Mouse (Mus musculus): ENCODE results near the gene Calhm4. TPM values are rescaled to one million over a fixed set of nuclear protein-coding genes. Genes with fewer than 3 reads are reported as not detected.

The Calhm4 gene
- polyA plus RNA-seq (2012; ENCODE audit: insufficient read depth, insufficient read length, missing spikeins), result not detected in 2 replicates

GRCm38 (mm10) chr10:34044210-34044609 lies at the start of gene Calhm4:
Gene Calhm4 (minus strand): TSS chr10:34044310.
- TF ChIP-seq POLR2A (IDR thresholded peaks at IDR 0.05; ENCODE audit: borderline replicate concordance, low read depth, low read length) (no peak), CTCF (IDR thresholded peaks at IDR 0.05; ENCODE audit: low read depth, low read length) (no peak)
- no peak within 1 kb of the TSS for H3K4me3 ChIP-seq (ENCODE audit: insufficient read depth, low read length)
- H3K27ac ChIP-seq (ENCODE audit: insufficient read depth, low read depth, low read length), result no peak within 1 kb of the TSS
- H3K4me1 ChIP-seq (ENCODE audit: control insufficient read depth, insufficient read depth, low read length), result 0 out of 2 replicates have a peak, but pooled peaks cover 2% of the 10 kb centered on the region

GRCm38 (mm10) chr10:34091888-34092287 lies 47.8 kb upstream of the Calhm4 start:
- H3K4me3 ChIP-seq (ENCODE audit: insufficient read depth, low read length), result no peak overlapping the region
- no peak for TF ChIP-seq CTCF (IDR thresholded peaks at IDR 0.05; ENCODE audit: low read depth, low read length)
- TF ChIP-seq POLR2A (IDR thresholded peaks at IDR 0.05; ENCODE audit: borderline replicate concordance, low read depth, low read length), result no peak
- H3K27ac ChIP-seq (ENCODE audit: insufficient read depth, low read depth, low read length), result no peak overlapping the region
- H3K4me1 ChIP-seq (ENCODE audit: control insufficient read depth, insufficient read depth, low read length), result peaks cover 12% of the 10 kb centered on the region

- TF ChIP-seq CTCF (IDR thresholded peaks at IDR 0.05; ENCODE audit: low read depth, low read length) (no peak), POLR2A (IDR thresholded peaks at IDR 0.05; ENCODE audit: borderline replicate concordance, low read depth, low read length) (no peak)
- Histone ChIP-seq H3K4me1 (ENCODE audit: control insufficient read depth, insufficient read depth, low read length) (peaks cover 4% of the 10 kb centered on the region), H3K27ac (ENCODE audit: insufficient read depth, low read depth, low read length) (no peak overlapping the region), H3K4me3 (ENCODE audit: insufficient read depth, low read length) (no peak overlapping the region)
Observed at GRCm38 (mm10) chr10:34090481-34090880, 46.4 kb upstream of the Calhm4 start.

GRCm38 (mm10) chr10:34089517-34089916 lies 45.4 kb upstream of the Calhm4 start:
- H3K4me3 ChIP-seq (ENCODE audit: insufficient read depth, low read length), result no peak overlapping the region
- peaks cover 4% of the 10 kb centered on the region for H3K4me1 ChIP-seq (ENCODE audit: control insufficient read depth, insufficient read depth, low read length)
- H3K27ac ChIP-seq (ENCODE audit: insufficient read depth, low read depth, low read length), result no peak overlapping the region
- TF ChIP-seq CTCF (IDR thresholded peaks at IDR 0.05; ENCODE audit: low read depth, low read length) (no peak), POLR2A (IDR thresholded peaks at IDR 0.05; ENCODE audit: borderline replicate concordance, low read depth, low read length) (no peak)

GRCm38 (mm10) chr10:34088515-34088914 lies 44.4 kb upstream of the Calhm4 start:
- TF ChIP-seq CTCF (IDR thresholded peaks at IDR 0.05; ENCODE audit: low read depth, low read length) (no peak), POLR2A (IDR thresholded peaks at IDR 0.05; ENCODE audit: borderline replicate concordance, low read depth, low read length) (no peak)
- H3K4me3 ChIP-seq (ENCODE audit: insufficient read depth, low read length), result no peak overlapping the region
- H3K4me1 ChIP-seq (ENCODE audit: control insufficient read depth, insufficient read depth, low read length), result peaks cover 4% of the 10 kb centered on the region
- H3K27ac ChIP-seq (ENCODE audit: insufficient read depth, low read depth, low read length), result no peak overlapping the region

GRCm38 (mm10) chr10:34086514-34086913 lies 42.4 kb upstream of the Calhm4 start:
- Histone ChIP-seq H3K4me3 (ENCODE audit: insufficient read depth, low read length) (no peak overlapping the region), H3K4me1 (ENCODE audit: control insufficient read depth, insufficient read depth, low read length) (peaks cover 4% of the 10 kb centered on the region), H3K27ac (ENCODE audit: insufficient read depth, low read depth, low read length) (no peak overlapping the region)
- TF ChIP-seq CTCF (IDR thresholded peaks at IDR 0.05; ENCODE audit: low read depth, low read length) (no peak), POLR2A (IDR thresholded peaks at IDR 0.05; ENCODE audit: borderline replicate concordance, low read depth, low read length) (no peak)

GRCm38 (mm10) chr10:34074522-34075200 lies 30.6 kb upstream of the Calhm4 start:
- Histone ChIP-seq H3K4me3 (ENCODE audit: insufficient read depth, low read length) (no peak overlapping the region), H3K27ac (ENCODE audit: insufficient read depth, low read depth, low read length) (no peak overlapping the region), H3K4me1 (ENCODE audit: control insufficient read depth, insufficient read depth, low read length) (0 out of 2 replicates have a peak, but pooled peaks cover 2% of the 10 kb centered on the region)
- TF ChIP-seq POLR2A (IDR thresholded peaks at IDR 0.05; ENCODE audit: borderline replicate concordance, low read depth, low read length) (no peak), CTCF (IDR thresholded peaks at IDR 0.05; ENCODE audit: low read depth, low read length) (no peak)

- TF ChIP-seq POLR2A (IDR thresholded peaks at IDR 0.05; ENCODE audit: borderline replicate concordance, low read depth, low read length), result no peak
- TF ChIP-seq CTCF (IDR thresholded peaks at IDR 0.05; ENCODE audit: low read depth, low read length), result no peak
- H3K4me3 ChIP-seq (ENCODE audit: insufficient read depth, low read length), result no peak overlapping the region
- no peak overlapping the region for H3K27ac ChIP-seq (ENCODE audit: insufficient read depth, low read depth, low read length)
- H3K4me1 ChIP-seq (ENCODE audit: control insufficient read depth, insufficient read depth, low read length), result 0 out of 2 replicates have a peak, but pooled peaks cover 2% of the 10 kb centered on the region
Observed at GRCm38 (mm10) chr10:34071650-34072049, 27.5 kb upstream of the Calhm4 start.

GRCm38 (mm10) chr10:34070999-34071492 lies 26.9 kb upstream of the Calhm4 start:
- no peak overlapping the region for H3K27ac ChIP-seq (ENCODE audit: insufficient read depth, low read depth, low read length)
- 0 out of 2 replicates have a peak, but pooled peaks cover 2% of the 10 kb centered on the region for H3K4me1 ChIP-seq (ENCODE audit: control insufficient read depth, insufficient read depth, low read length)
- H3K4me3 ChIP-seq (ENCODE audit: insufficient read depth, low read length), result no peak overlapping the region
- TF ChIP-seq CTCF (IDR thresholded peaks at IDR 0.05; ENCODE audit: low read depth, low read length) (no peak), POLR2A (IDR thresholded peaks at IDR 0.05; ENCODE audit: borderline replicate concordance, low read depth, low read length) (no peak)

GRCm38 (mm10) chr10:34069606-34070005 lies 25.5 kb upstream of the Calhm4 start:
- H3K4me3 ChIP-seq (ENCODE audit: insufficient read depth, low read length), result no peak overlapping the region
- H3K27ac ChIP-seq (ENCODE audit: insufficient read depth, low read depth, low read length), result no peak overlapping the region
- TF ChIP-seq POLR2A (IDR thresholded peaks at IDR 0.05; ENCODE audit: borderline replicate concordance, low read depth, low read length) (no peak), CTCF (IDR thresholded peaks at IDR 0.05; ENCODE audit: low read depth, low read length) (no peak)
- H3K4me1 ChIP-seq (ENCODE audit: control insufficient read depth, insufficient read depth, low read length), result 0 out of 2 replicates have a peak, but pooled peaks cover 2% of the 10 kb centered on the region
